Mouse (Mus musculus) adrenal gland, adult (tissue): ENCODE measurements at regions not wholly inside any gene's neighbourhood (a gene's known extent, or its start where the extent isn't known, plus 50 kb on each side); places are given as distances from the start of the nearest gene placed in this dataset.
"Not testable (repeated sequence)": the region's sequence is repeated elsewhere in the genome, so short reads cannot be mapped to it uniquely, and the experiment has no call there.

ENCODE experiments used
- DNase-seq, 2 experiments: peaks; one replicate each; pipeline ENCODE4 v3.0.0; 2022 to 2023; ENCODE audit warnings: low spot score in 1 of 2; ENCODE audit not compliant: inconsistent age in 2 of 2

GRCm38 (mm10) chr1:8097046-8097445, 3289.4 kb downstream of the Gm37988 start:
- no peak for DNase-seq

- DNase-seq: peak in 1 of 2 experiments; percentile 17
Measured at GRCm38 (mm10) chr1:8123021-8123420, 3290.9 kb upstream of the A830018L16Rik start.

DNA sequence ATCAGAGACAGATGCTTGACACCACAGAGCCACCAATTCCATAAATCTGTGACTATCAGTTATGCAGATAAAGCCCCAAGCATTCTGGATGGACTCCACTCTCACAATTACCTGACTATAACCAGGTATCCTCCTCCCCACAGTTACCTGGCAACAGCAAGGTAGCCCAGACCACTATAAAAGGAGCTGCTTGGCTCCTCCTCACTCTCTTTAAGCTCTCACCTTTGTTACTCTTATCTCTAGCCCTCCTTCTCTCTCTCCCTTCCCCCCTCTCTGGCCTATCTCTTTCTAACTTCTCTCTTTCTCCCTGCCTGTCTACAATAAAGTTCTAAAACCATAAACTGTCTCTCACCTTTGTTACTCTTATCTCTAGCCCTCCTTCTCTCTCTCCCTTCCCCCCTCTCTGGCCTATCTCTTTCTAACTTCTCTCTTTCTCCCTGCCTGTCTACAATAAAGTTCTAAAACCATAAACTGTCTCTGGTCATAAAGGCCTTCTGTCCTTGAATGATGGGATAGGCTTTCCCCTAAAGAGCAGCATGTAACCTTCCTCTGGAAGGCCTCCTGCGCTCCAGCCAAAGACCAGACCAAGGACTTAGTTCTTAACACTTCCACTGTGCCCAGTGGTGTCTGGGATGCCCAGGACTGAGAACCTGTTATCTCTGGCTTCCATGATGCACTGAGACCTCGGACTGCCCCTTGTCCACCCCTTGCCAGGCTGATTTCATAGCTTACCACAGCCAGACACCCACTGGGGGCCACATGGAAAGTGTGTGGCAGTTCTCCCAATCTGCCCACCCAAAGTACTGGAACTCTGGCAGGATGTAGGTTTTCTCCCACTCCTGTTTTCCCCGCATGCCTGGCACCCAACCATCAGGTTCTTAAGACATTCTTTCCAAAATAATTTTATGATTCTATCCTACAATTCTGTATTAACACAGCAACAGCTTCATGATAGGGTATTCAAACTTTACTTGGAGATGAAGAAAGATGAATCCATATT, 3279.2 kb upstream of the A830018L16Rik start:
- DNase-seq: not testable (repeated sequence)

GRCm38 (mm10) chr1:8142583-8142982, 3271.3 kb upstream of the A830018L16Rik start:
- DNase-seq: no peak

GRCm38 (mm10) chr1:8173196-8173595, 3240.7 kb upstream of the A830018L16Rik start:
- DNase-seq: no peak
